Mouse (Mus musculus): ENCODE measurements around the gene Klhl20. TPM values are rescaled to one million over a fixed set of nuclear protein-coding genes. Genes with fewer than 3 reads are reported as not detected.

Klhl20 gene
- polyA plus RNA-seq, 1 experiment from 2014 or later: 22.4 TPM

DNA sequence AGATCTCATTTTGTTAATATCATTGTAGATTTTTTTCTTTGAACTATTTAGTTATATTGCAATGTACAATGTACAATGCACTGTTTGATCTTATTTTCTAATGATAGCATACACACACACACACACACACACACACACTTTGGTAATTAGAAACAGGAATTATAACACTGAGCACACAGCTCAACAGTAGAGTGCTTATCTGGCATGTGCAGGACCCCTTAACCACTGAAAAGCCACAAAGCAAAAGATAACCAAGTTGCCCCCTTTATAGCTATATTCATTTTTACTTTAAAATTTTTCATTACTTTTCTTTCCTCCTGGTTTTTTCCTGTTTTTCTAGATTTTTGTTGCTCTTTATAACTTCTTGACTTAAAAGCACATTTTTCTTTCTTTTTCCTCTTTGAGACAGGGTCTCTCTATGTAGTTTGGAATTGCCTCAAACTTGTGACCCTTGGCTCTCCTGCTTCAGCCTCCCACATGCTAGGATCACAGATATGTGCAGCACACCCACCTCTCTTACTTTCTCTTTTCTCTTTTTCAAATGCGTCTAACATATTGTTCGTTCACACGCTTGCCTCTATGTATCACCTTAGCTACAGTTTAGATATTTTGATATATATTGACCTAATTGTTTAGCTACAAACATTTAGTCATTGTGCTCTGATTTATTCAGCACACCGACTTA lies 31.4 kb downstream of the Klhl20 start:
- Histone ChIP-seq H3K4me1 (replicated peaks; ENCODE audit: control insufficient read depth, insufficient read depth, low read length) (no peaks in the 10 kb centered on the region), H3K4me2 (ENCODE audit: low read length) (no peak overlapping the region), H3K9ac (replicated peaks; ENCODE audit: low read depth, low read length) (no peak overlapping the region), H3K27me3 (replicated peaks; ENCODE audit: control insufficient read depth, insufficient read depth, low read length) (no peaks in the 10 kb centered on the region), H3K9me3 (ENCODE audit: control insufficient read depth, low read length) (no peaks in the 10 kb centered on the region), H3K27ac (ENCODE audit: low read length) (no peak overlapping the region), H3K4me3 (replicated peaks; ENCODE audit: low read length) (no peak overlapping the region), H3K36me3 (ENCODE audit: control insufficient read depth, insufficient read depth) (peaks cover 9% of the 10 kb centered on the region; the same call in 1 of the 2 replicates)
- no peak for ATAC-seq
- WGBS: 97% methylated on average over 4 of the region's 4 CpGs

- no peak overlapping the region for H3K27ac ChIP-seq (ENCODE audit: low read length)
- H3K9ac ChIP-seq (replicated peaks; ENCODE audit: low read depth, low read length): no peak overlapping the region
- H3K9me3 ChIP-seq (ENCODE audit: control insufficient read depth, low read length): no peaks in the 10 kb centered on the region
- no peak overlapping the region for H3K4me3 ChIP-seq (replicated peaks; ENCODE audit: low read length)
- H3K36me3 ChIP-seq (ENCODE audit: control insufficient read depth, insufficient read depth): 0 out of 2 replicates have a peak, but pooled peaks cover 3% of the 10 kb centered on the region
- H3K27me3 ChIP-seq (replicated peaks; ENCODE audit: control insufficient read depth, insufficient read depth, low read length): no peaks in the 10 kb centered on the region
- H3K4me1 ChIP-seq (replicated peaks; ENCODE audit: control insufficient read depth, insufficient read depth, low read length): peaks cover 17% of the 10 kb centered on the region
- H3K4me2 ChIP-seq (ENCODE audit: low read length): no peak overlapping the region
- WGBS: 89% methylated on average over 3 of the region's 3 CpGs
- ATAC-seq: no peak
Observed at GRCm38 (mm10) chr1:161077243-161077642, 54.1 kb downstream of the Klhl20 start.

GRCm38 (mm10) chr1:161076238-161076637 lies 55.1 kb downstream of the Klhl20 start:
- H3K4me1 ChIP-seq (replicated peaks; ENCODE audit: control insufficient read depth, insufficient read depth, low read length): peaks cover 27% of the 10 kb centered on the region
- 89% methylated on average over 6 of the region's 6 CpGs for WGBS
- no peaks in the 10 kb centered on the region for H3K27me3 ChIP-seq (replicated peaks; ENCODE audit: control insufficient read depth, insufficient read depth, low read length)
- no peak overlapping the region for H3K27ac ChIP-seq (ENCODE audit: low read length)
- no peaks in the 10 kb centered on the region for H3K9me3 ChIP-seq (ENCODE audit: control insufficient read depth, low read length)
- no peak for ATAC-seq
- H3K36me3 ChIP-seq (ENCODE audit: control insufficient read depth, insufficient read depth): 0 out of 2 replicates have a peak, but pooled peaks cover 3% of the 10 kb centered on the region
- H3K4me3 ChIP-seq (replicated peaks; ENCODE audit: low read length): no peak overlapping the region
- H3K4me2 ChIP-seq (ENCODE audit: low read length): no peak overlapping the region
- H3K9ac ChIP-seq (replicated peaks; ENCODE audit: low read depth, low read length): no peak overlapping the region

DNA sequence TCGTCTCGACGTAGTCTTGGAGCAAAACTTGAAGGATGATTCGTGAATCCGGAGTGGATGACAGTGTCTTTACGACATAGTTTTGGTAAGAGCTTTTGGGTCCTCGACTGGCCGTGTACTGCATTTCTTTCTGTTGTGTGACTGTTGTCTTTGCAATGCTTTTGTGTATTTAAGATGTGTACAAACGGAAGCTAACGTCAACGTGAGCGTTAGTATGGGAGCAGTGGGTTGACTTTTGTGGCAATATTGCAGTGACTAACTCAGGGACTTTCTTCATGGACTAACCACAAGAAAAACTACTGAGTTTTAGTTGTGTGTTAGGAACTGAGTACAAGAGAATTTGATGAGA lies 60.1 kb downstream of the Klhl20 start:
- ATAC-seq: no peak
- Histone ChIP-seq H3K4me2 (ENCODE audit: low read length) (peak overlapping the region; percentile 68), H3K27me3 (replicated peaks; ENCODE audit: control insufficient read depth, insufficient read depth, low read length) (no peaks in the 10 kb centered on the region), H3K36me3 (ENCODE audit: control insufficient read depth, insufficient read depth) (no peaks in the 10 kb centered on the region), H3K9me3 (ENCODE audit: control insufficient read depth, low read length) (no peaks in the 10 kb centered on the region), H3K9ac (replicated peaks; ENCODE audit: low read depth, low read length) (peak overlapping the region; percentile 65), H3K4me1 (replicated peaks; ENCODE audit: control insufficient read depth, insufficient read depth, low read length) (peaks cover 36% of the 10 kb centered on the region), H3K4me3 (replicated peaks; ENCODE audit: low read length) (peak overlapping the region; percentile 90), H3K27ac (ENCODE audit: low read length) (peak overlapping the region; percentile 31)
- WGBS: 0% methylated on average over 12 of the region's 12 CpGs

GRCm38 (mm10) chr1:161070352-161071271 lies 60.7 kb downstream of the Klhl20 start, which contains the start of the genes Dars2 and Cenpl:
Gene Dars2, minus strand, starts transcription at chr1:161070658.
Gene Cenpl, plus strand, starts transcription at chr1:161070713.
- peak; percentile 98 for ATAC-seq
- H3K27me3 ChIP-seq (replicated peaks; ENCODE audit: control insufficient read depth, insufficient read depth, low read length): no peaks in the 10 kb centered on the region
- peak within 1 kb of the TSS; percentile 82 for H3K9ac ChIP-seq (replicated peaks; ENCODE audit: low read depth, low read length)
- H3K4me2 ChIP-seq (ENCODE audit: low read length): peak within 1 kb of the TSS; percentile 92
- no peaks in the 10 kb centered on the region for H3K9me3 ChIP-seq (ENCODE audit: control insufficient read depth, low read length)
- peak within 1 kb of the TSS; percentile 90 for H3K4me3 ChIP-seq (replicated peaks; ENCODE audit: low read length)
- H3K27ac ChIP-seq (ENCODE audit: low read length): peak within 1 kb of the TSS; percentile 31
- peaks cover 36% of the 10 kb centered on the region for H3K4me1 ChIP-seq (replicated peaks; ENCODE audit: control insufficient read depth, insufficient read depth, low read length)
- under 1% methylated on average over 57 of the region's 57 CpGs for WGBS
- H3K36me3 ChIP-seq (ENCODE audit: control insufficient read depth, insufficient read depth): no peaks in the 10 kb centered on the region

DNA sequence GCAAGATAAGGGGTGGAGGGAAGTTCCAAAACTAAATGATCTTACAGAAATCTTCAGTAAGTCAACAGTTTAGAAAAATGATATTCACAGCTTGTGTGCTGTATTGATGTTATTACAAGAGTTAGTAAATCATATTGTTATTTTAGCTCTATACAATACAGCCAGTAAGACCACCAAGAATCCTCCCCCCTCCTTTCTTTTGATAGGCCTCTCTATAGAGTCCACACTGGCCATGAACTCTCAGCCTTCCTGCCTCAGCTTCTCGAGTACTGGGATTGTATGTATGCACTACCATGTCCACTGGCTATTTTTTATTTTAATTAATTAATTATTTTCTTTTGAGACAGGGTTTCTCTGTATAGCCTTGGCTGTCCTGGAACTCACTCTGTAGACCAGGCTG lies 68.0 kb downstream of the Klhl20 start:
- 72% methylated on average over 1 of the region's 1 CpGs for WGBS
- no peaks in the 10 kb centered on the region for H3K9me3 ChIP-seq (ENCODE audit: control insufficient read depth, low read length)
- no peaks in the 10 kb centered on the region for H3K4me1 ChIP-seq (replicated peaks; ENCODE audit: control insufficient read depth, insufficient read depth, low read length)
- no peaks in the 10 kb centered on the region for H3K27me3 ChIP-seq (replicated peaks; ENCODE audit: control insufficient read depth, insufficient read depth, low read length)
- no peak overlapping the region for H3K27ac ChIP-seq (ENCODE audit: low read length)
- ATAC-seq: no peak
- H3K4me3 ChIP-seq (replicated peaks; ENCODE audit: low read length): no peak overlapping the region
- H3K4me2 ChIP-seq (ENCODE audit: low read length): no peak overlapping the region
- peaks cover 6% of the 10 kb centered on the region for H3K36me3 ChIP-seq (ENCODE audit: control insufficient read depth, insufficient read depth)
- H3K9ac ChIP-seq (replicated peaks; ENCODE audit: low read depth, low read length): no peak overlapping the region

- no peak overlapping the region for H3K9ac ChIP-seq (replicated peaks; ENCODE audit: low read depth, low read length)
- peaks cover 6% of the 10 kb centered on the region for H3K36me3 ChIP-seq (ENCODE audit: control insufficient read depth, insufficient read depth)
- no peaks in the 10 kb centered on the region for H3K4me1 ChIP-seq (replicated peaks; ENCODE audit: control insufficient read depth, insufficient read depth, low read length)
- H3K27ac ChIP-seq (ENCODE audit: low read length): no peak overlapping the region
- WGBS: 98% methylated on average over 1 of the region's 1 CpGs
- H3K4me3 ChIP-seq (replicated peaks; ENCODE audit: low read length): no peak overlapping the region
- H3K27me3 ChIP-seq (replicated peaks; ENCODE audit: control insufficient read depth, insufficient read depth, low read length): no peaks in the 10 kb centered on the region
- H3K4me2 ChIP-seq (ENCODE audit: low read length): no peak overlapping the region
- no peak for ATAC-seq
- no peaks in the 10 kb centered on the region for H3K9me3 ChIP-seq (ENCODE audit: control insufficient read depth, low read length)
Observed at GRCm38 (mm10) chr1:161057164-161057563, 74.1 kb downstream of the Klhl20 start.

DNA sequence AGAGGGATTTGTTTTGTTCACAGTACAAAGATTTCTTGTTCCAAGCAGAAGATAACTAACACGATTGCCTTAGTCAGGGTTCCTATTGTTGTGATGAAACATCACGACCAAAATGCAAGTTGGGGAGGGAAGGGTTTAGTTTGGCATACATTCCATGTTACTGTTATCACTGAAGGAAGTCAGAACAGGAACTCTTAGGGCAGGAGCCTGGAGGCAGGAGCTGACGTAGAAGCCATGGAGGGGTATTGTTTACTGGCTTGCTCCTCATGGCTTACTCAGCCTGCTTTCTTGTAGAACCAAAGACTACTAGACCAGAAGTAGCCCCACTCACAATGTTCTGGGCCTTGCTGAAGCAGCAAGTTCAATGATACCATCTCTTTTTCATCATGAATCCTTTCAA lies 84.3 kb downstream of the Klhl20 start:
- 90% methylated on average over 3 of the region's 3 CpGs for WGBS
- no peaks in the 10 kb centered on the region for H3K9me3 ChIP-seq (ENCODE audit: control insufficient read depth, low read length)
- H3K36me3 ChIP-seq (ENCODE audit: control insufficient read depth, insufficient read depth): peaks cover 13% of the 10 kb centered on the region

GRCm38 (mm10) chr1:161041261-161042020 lies 89.9 kb downstream of the Klhl20 start:
- no peak overlapping the region for H3K4me2 ChIP-seq (ENCODE audit: low read length)
- H3K9me3 ChIP-seq (ENCODE audit: control insufficient read depth, low read length): no peaks in the 10 kb centered on the region
- peaks cover 27% of the 10 kb centered on the region for H3K36me3 ChIP-seq (ENCODE audit: control insufficient read depth, insufficient read depth)
- H3K9ac ChIP-seq (replicated peaks; ENCODE audit: low read depth, low read length): no peak overlapping the region
- no peaks in the 10 kb centered on the region for H3K27me3 ChIP-seq (replicated peaks; ENCODE audit: control insufficient read depth, insufficient read depth, low read length)
- no peak for ATAC-seq
- peaks cover 12% of the 10 kb centered on the region for H3K4me1 ChIP-seq (replicated peaks; ENCODE audit: control insufficient read depth, insufficient read depth, low read length)
- 90% methylated on average over 7 of the region's 7 CpGs for WGBS
- H3K4me3 ChIP-seq (replicated peaks; ENCODE audit: low read length): no peak overlapping the region
- H3K27ac ChIP-seq (ENCODE audit: low read length): no peak overlapping the region

More for the DNA sequence above, 84.3 kb downstream of the Klhl20 start:
- ATAC-seq: no peak
- Histone ChIP-seq H3K27me3 (replicated peaks; ENCODE audit: control insufficient read depth, insufficient read depth, low read length) (no peaks in the 10 kb centered on the region), H3K4me3 (replicated peaks; ENCODE audit: low read length) (no peak overlapping the region), H3K4me1 (replicated peaks; ENCODE audit: control insufficient read depth, insufficient read depth, low read length) (no peaks in the 10 kb centered on the region), H3K27ac (ENCODE audit: low read length) (no peak overlapping the region), H3K4me2 (ENCODE audit: low read length) (no peak overlapping the region), H3K9ac (replicated peaks; ENCODE audit: low read depth, low read length) (no peak overlapping the region)
